Mouse (Mus musculus) liver, adult (tissue): ENCODE measurements around the gene Gm26661.

Source experiments
- GATA4 ChIP-seq: IDR thresholded peaks from 2 replicates; pipeline ENCODE4 v1.6.1; 2014; ENCODE audit warnings: mild to moderate bottlenecking, low read length; ENCODE audit not compliant: insufficient replicate concordance

Gene Gm26661

DNA sequence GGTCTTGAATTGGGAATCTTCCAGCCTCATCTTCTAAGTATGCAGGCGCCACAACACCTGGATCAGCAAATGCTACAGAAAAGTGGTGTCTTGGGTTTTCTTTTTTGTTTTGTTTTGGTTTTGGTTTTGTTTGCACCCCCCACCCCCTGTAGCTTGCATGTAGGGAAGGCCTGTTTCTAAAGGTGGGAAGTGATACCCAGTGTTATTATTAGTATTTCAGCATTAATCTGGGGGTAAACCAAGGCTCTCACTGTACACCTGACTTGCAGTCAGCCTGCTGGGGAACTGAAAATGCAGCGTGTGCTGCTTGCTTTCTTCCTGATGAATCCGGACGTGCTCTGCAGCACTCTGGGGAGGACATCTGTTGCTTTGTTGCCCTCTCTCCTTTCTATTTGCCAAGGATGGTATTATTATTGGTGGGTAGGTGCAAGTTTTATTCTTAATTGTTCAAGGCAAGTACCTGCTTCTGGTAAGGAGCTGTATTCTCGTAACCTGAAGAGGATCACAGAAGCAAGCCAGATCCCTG, 47.2 kb downstream of the Gm26661 start:
- no peak for TF ChIP-seq GATA4

DNA sequence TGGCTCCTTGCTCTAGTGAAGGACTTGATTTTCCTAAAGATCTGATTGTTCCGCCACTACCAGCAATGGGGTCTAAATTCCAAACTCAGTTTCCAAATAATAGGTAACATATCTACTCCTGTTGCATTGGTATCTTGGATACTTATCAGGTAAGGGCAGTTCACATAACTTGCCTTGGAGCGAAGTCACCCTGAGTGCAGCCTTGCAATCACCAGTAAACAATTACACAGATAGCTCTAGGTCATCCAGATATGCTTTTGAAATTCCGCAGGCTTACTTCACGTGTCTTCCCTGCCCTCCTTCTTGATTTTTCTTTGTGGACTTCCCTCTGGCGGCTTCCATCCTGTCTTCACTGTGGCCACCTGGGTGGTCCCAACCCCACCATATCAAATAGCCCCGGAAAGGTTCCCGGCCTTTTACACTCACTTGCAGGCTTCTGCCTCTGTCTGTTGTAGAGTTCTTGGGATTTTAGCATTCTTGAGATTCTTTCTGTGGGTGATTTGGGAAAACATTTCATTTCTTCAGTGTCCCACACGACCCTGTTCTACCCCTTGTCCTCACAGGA, 48.6 kb downstream of the Gm26661 start:
- peak; percentile 96 for TF ChIP-seq GATA4
